Mouse (Mus musculus): ENCODE measurements around the gene H13. TPM values are rescaled to one million over a fixed set of nuclear protein-coding genes. Genes with fewer than 3 reads are reported as not detected.
A peak's percentile ranks its signal among the peaks of the same experiment; 100 is the strongest.

Gene H13
- polyA plus RNA-seq, 1 experiment from 2014 or later = 173 TPM

DNA sequence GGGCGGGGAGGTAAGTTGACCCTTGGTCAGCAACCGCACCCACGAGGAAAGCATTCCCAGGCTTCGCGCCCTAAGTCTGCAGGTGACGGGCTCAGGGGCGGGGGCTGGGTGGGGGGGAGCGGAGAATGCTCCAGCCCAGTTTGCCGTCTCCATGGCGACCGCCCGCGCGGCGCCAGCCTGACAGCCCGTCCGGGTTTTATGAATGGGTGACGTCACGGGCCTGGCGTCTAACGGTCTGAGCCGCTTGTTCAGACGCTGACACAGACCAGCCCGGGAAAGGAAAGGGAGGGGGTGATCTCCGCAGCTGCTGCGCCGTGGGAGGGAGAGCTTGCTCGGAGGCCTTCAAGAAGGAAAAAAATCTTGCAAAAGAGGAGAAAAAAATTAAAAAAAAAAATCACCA lies 65.7 kb downstream of the H13 start:
- no peaks in the 10 kb centered on the region for H3K36me3 ChIP-seq (ENCODE audit: control insufficient read depth, insufficient read depth)
- H3K4me1 ChIP-seq (replicated peaks; ENCODE audit: control insufficient read depth, insufficient read depth, low read length) = peaks cover 42% of the 10 kb centered on the region
- H3K27ac ChIP-seq (ENCODE audit: low read length) = peak overlapping the region; percentile 66
- peak; percentile 95 for ATAC-seq
- peak overlapping the region; percentile 87 for H3K4me2 ChIP-seq (ENCODE audit: low read length)
- under 1% methylated on average over 28 of the region's 28 CpGs for whole genome bisulfite sequencing
- H3K27me3 ChIP-seq (replicated peaks; ENCODE audit: control insufficient read depth, insufficient read depth, low read length) = peaks cover 10% of the 10 kb centered on the region; the same call in 1 of the 2 replicates
- peak overlapping the region; percentile 49 for H3K4me3 ChIP-seq (replicated peaks; ENCODE audit: low read length)
- H3K9ac ChIP-seq (replicated peaks; ENCODE audit: low read depth, low read length) = peak overlapping the region; percentile 36
- no peaks in the 10 kb centered on the region for H3K9me3 ChIP-seq (ENCODE audit: control insufficient read depth, low read length)

DNA sequence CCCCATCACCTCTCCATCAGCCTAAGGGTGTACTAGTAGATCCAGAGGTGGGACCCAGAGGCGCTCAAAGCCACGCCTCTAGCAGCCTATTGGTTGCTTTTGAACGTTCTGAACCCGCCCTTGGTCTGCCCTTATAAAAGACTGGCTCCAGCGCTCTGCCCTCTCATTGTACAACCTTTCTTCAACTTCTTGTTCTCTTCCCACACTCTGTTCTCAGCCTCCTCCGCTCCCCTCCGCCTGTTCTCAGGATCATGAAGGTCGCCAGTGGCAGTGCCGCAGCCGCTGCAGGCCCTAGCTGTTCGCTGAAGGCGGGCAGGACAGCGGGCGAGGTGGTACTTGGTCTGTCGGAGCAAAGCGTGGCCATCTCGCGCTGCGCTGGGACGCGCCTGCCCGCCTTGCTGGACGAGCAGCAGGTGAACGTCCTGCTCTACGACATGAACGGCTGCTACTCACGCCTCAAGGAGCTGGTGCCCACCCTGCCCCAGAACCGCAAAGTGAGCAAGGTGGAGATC lies 66.9 kb downstream of the H13 start, which contains the start of gene Id1:
Id1 (plus strand) TSS at position 162 of the 512 bp plus-strand sequence.
- H3K4me3 ChIP-seq (replicated peaks; ENCODE audit: low read length) = peak within 1 kb of the TSS; percentile 49
- H3K4me2 ChIP-seq (ENCODE audit: low read length) = peak within 1 kb of the TSS; percentile 87
- H3K27me3 ChIP-seq (replicated peaks; ENCODE audit: control insufficient read depth, insufficient read depth, low read length) = peaks cover 10% of the 10 kb centered on the region; the same call in 1 of the 2 replicates
- peak within 1 kb of the TSS; percentile 66 for H3K27ac ChIP-seq (ENCODE audit: low read length)
- ATAC-seq = peak; percentile 47
- no peaks in the 10 kb centered on the region for H3K36me3 ChIP-seq (ENCODE audit: control insufficient read depth, insufficient read depth)
- H3K4me1 ChIP-seq (replicated peaks; ENCODE audit: control insufficient read depth, insufficient read depth, low read length) = peaks cover 42% of the 10 kb centered on the region
- H3K9me3 ChIP-seq (ENCODE audit: control insufficient read depth, low read length) = no peaks in the 10 kb centered on the region
- H3K9ac ChIP-seq (replicated peaks; ENCODE audit: low read depth, low read length) = peak within 1 kb of the TSS; percentile 61
- under 1% methylated on average over 28 of the region's 28 CpGs for WGBS

DNA sequence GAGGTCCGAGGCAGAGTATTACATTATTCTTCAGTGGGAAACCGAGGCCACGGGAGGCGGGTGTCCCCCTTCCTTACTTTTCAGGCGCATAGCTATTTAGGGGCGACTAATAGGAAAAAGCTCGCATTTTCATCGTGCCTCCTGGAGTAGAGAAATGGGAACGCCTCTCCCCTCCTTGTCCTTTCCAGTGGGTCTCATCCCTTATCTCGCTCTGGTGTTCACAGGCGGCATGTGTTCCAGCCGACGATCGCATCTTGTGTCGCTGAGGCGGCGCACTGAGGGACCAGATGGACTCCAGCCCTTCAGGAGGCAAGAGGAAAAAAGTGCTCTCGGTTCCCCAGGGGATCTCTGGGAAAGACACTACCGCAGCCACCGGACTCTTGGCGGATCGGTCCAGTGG lies 67.5 kb downstream of the H13 start:
- 0% methylated on average over 22 of the region's 22 CpGs for WGBS

DNA sequence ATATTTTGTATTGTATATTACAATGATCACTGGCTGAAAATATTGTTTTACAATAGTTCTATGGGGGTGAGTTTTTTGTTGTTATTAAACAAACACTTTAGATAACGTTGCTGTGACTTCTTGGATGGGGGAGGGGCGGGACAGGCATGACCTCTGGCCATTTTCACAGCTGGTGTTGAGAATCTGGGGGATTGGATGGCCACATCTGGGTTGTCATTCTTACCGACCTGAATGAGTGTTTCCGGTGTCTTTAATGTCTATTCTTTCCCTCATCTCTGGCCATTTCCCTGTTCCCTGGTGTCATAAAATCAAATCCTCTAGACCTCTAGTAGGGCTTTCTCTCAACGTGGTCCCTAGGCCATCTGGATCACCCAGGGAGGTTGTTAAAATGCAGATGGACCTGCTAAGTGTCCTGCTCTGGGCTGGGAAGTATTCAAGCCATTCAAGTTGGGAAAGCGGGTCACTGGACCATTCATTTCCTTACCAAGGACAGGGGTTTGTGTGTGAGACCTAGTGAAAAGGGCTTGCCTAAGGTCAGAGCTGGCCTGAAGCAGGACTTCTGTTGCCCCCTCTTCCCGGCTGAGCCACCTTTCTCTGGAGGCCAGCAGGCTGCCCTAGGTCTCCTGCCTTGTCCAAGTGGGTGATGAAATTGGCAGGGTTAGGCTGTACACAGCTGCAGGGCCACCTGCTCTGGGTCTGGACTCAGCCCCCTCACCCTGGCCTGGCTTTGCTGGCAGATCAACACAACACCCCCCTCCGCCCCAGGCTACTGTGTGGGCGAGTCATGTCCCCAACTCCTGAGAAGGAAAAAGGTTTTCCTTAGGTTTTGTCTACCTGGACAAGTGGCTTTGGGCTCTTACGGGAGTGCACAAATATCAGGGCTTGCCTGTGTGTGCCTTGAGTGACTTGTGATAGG lies 68.3 kb downstream of the H13 start:
- Histone ChIP-seq H3K9me3 (ENCODE audit: control insufficient read depth, low read length) (no peaks in the 10 kb centered on the region), H3K27me3 (replicated peaks; ENCODE audit: control insufficient read depth, insufficient read depth, low read length) (peaks cover 10% of the 10 kb centered on the region; the same call in 1 of the 2 replicates), H3K4me1 (replicated peaks; ENCODE audit: control insufficient read depth, insufficient read depth, low read length) (peaks cover 47% of the 10 kb centered on the region), H3K27ac (ENCODE audit: low read length) (0 out of 2 replicates have a peak overlapping the region, but pooled peaks have one; percentile 21), H3K36me3 (ENCODE audit: control insufficient read depth, insufficient read depth) (no peaks in the 10 kb centered on the region), H3K4me3 (replicated peaks; ENCODE audit: low read length) (peak overlapping the region; percentile 49), H3K9ac (replicated peaks; ENCODE audit: low read depth, low read length) (peak overlapping the region; percentile 34), H3K4me2 (ENCODE audit: low read length) (peak overlapping the region; percentile 87)
- 24% methylated on average over 10 of the region's 10 CpGs for WGBS
- no peak for ATAC-seq

More for the DNA sequence above, 67.5 kb downstream of the H13 start:
- peaks cover 46% of the 10 kb centered on the region for H3K4me1 ChIP-seq (replicated peaks; ENCODE audit: control insufficient read depth, insufficient read depth, low read length)
- no peaks in the 10 kb centered on the region for H3K9me3 ChIP-seq (ENCODE audit: control insufficient read depth, low read length)
- H3K27me3 ChIP-seq (replicated peaks; ENCODE audit: control insufficient read depth, insufficient read depth, low read length) = peaks cover 10% of the 10 kb centered on the region; the same call in 1 of the 2 replicates
- H3K36me3 ChIP-seq (ENCODE audit: control insufficient read depth, insufficient read depth) = no peaks in the 10 kb centered on the region
- H3K4me2 ChIP-seq (ENCODE audit: low read length) = peak overlapping the region; percentile 87
- H3K9ac ChIP-seq (replicated peaks; ENCODE audit: low read depth, low read length) = peak overlapping the region; percentile 61
- ATAC-seq = no peak
- H3K27ac ChIP-seq (ENCODE audit: low read length) = 0 out of 2 replicates have a peak overlapping the region, but pooled peaks have one; percentile 6
- peak overlapping the region; percentile 49 for H3K4me3 ChIP-seq (replicated peaks; ENCODE audit: low read length)

DNA sequence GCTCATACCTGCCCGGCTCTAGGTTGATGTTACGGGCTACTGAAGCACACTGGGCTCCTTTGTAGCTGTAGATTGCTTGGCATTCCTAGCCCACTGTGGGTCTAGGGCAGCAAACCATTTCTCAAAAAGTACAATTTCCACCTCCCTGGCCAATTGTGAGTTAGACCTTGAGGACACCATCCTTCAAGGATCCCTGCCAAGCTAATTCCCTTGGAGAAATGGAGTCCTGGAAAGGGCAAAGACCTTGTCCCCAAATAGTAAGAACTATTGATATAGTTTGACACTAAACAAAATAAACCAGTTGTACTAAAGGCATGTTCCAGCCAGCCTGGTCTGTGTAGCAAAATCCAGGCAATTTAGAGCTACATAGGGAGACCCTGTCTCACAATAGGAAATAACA lies 69.1 kb downstream of the H13 start:
- Histone ChIP-seq H3K4me2 (ENCODE audit: low read length) (peak overlapping the region; percentile 87), H3K27me3 (replicated peaks; ENCODE audit: control insufficient read depth, insufficient read depth, low read length) (peaks cover 10% of the 10 kb centered on the region; the same call in 1 of the 2 replicates), H3K4me1 (replicated peaks; ENCODE audit: control insufficient read depth, insufficient read depth, low read length) (peaks cover 47% of the 10 kb centered on the region), H3K36me3 (ENCODE audit: control insufficient read depth, insufficient read depth) (no peaks in the 10 kb centered on the region), H3K9me3 (ENCODE audit: control insufficient read depth, low read length) (no peaks in the 10 kb centered on the region), H3K27ac (ENCODE audit: low read length) (no peak overlapping the region), H3K9ac (replicated peaks; ENCODE audit: low read depth, low read length) (no peak overlapping the region), H3K4me3 (replicated peaks; ENCODE audit: low read length) (no peak overlapping the region; the same call in 1 of the 2 replicates)
- no peak for ATAC-seq
- 68% methylated on average over 2 of the region's 2 CpGs for WGBS

DNA sequence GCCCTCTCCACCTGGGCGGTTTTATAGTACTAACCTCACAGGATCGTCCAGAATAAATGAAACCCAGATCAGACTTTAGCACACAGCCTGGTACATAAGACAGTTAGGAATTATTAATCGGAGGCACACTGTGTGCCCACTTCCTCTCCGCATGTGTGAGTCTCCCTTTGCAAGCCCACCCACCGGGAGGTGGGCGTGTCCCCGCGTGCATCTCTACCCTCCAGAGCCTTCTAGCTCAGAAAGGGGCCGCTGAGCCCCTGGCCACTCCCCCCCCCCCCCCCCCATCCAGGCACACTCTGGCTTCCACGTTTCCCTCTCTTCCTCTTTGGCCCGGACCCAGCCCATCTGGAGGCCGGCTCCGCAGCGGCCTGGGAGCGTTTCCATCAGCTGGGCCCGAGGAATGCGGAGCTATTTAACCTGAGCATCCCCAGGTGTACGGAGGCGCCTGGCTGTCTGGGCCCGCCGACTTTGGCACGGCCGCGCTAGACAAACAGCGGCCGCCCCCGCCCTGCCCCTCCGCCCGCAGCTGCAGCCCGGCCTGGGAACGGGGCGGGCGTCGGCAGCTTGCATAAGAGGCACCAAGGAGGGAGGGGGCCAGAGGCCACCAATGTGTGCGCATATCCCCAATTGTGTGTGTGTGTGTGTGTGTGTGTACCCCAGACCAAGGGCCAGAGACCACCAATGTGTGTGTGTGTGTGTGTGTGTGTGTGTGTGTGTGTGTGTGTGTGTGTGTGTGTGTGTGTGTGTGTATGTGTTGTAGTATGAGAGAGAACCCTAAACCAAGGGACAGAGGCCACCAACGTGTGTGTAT lies 70.0 kb downstream of the H13 start:
- 2% methylated on average over 36 of the region's 36 CpGs for WGBS
- Histone ChIP-seq H3K36me3 (ENCODE audit: control insufficient read depth, insufficient read depth) (no peaks in the 10 kb centered on the region), H3K9ac (replicated peaks; ENCODE audit: low read depth, low read length) (peak overlapping the region; percentile 57), H3K4me2 (ENCODE audit: low read length) (peak overlapping the region; percentile 79), H3K9me3 (ENCODE audit: control insufficient read depth, low read length) (no peaks in the 10 kb centered on the region), H3K4me3 (replicated peaks; ENCODE audit: low read length) (peak overlapping the region; percentile 41), H3K4me1 (replicated peaks; ENCODE audit: control insufficient read depth, insufficient read depth, low read length) (peaks cover 47% of the 10 kb centered on the region), H3K27ac (ENCODE audit: low read length) (peak overlapping the region; percentile 42; the same call in 1 of the 2 replicates), H3K27me3 (replicated peaks; ENCODE audit: control insufficient read depth, insufficient read depth, low read length) (peaks cover 10% of the 10 kb centered on the region; the same call in 1 of the 2 replicates)
- no peak for ATAC-seq

DNA sequence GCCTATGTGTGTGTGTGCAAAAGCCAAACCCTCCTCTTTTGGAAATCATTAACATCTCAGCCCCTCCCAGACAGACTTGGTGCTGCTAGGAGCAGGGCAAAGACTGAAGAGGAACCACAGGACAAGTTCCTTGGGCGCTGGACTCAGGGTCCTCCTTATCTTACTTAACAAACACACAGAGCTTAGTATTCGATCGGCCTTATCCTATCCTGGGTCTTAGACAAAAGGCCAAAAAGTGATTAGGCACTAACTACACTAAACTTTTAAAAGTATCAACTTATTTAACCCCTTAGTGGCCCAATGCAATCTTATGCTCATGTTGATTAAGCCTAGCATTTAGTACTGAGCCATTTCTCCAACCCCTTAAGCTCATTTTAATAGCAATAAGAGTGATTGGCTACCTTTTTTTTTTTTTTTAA lies 70.6 kb downstream of the H13 start:
- WGBS = 31% methylated on average over 3 of the region's 3 CpGs
- no peak for ATAC-seq
- H3K4me1 ChIP-seq (replicated peaks; ENCODE audit: control insufficient read depth, insufficient read depth, low read length) = peaks cover 41% of the 10 kb centered on the region

DNA sequence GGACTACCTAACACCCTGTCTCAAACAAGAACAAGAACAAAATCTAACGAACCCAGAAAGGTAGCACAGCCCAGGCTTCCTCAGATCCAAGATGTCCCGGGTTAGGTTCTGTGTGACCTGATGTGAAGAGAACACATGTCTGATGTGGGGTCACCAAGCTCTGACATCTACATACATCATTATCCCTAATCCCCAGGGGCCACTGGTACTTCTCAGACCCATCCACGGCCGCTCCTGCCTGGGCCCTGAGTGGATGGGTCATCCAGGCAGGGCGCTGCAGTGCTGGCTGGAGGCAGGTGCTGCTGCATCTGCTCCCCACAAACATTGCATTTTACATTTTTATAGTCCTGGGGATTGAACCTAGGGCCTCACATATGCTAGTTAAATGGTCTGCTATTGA lies 71.2 kb downstream of the H13 start:
- no peak for ATAC-seq
- H3K36me3 ChIP-seq (ENCODE audit: control insufficient read depth, insufficient read depth) = no peaks in the 10 kb centered on the region
- no peak overlapping the region for H3K27ac ChIP-seq (ENCODE audit: low read length)
- H3K4me1 ChIP-seq (replicated peaks; ENCODE audit: control insufficient read depth, insufficient read depth, low read length) = peaks cover 36% of the 10 kb centered on the region
- WGBS = 77% methylated on average over 5 of the region's 5 CpGs
- no peak overlapping the region for H3K4me2 ChIP-seq (ENCODE audit: low read length)
- no peak overlapping the region for H3K4me3 ChIP-seq (replicated peaks; ENCODE audit: low read length)
- H3K9ac ChIP-seq (replicated peaks; ENCODE audit: low read depth, low read length) = no peak overlapping the region
- H3K27me3 ChIP-seq (replicated peaks; ENCODE audit: control insufficient read depth, insufficient read depth, low read length) = peaks cover 10% of the 10 kb centered on the region; the same call in 1 of the 2 replicates
- H3K9me3 ChIP-seq (ENCODE audit: control insufficient read depth, low read length) = no peaks in the 10 kb centered on the region

More for the DNA sequence above, 70.6 kb downstream of the H13 start:
- no peak overlapping the region for H3K27ac ChIP-seq (ENCODE audit: low read length)
- H3K36me3 ChIP-seq (ENCODE audit: control insufficient read depth, insufficient read depth) = no peaks in the 10 kb centered on the region
- no peak overlapping the region; the same call in 1 of the 2 replicates for H3K4me2 ChIP-seq (ENCODE audit: low read length)
- no peaks in the 10 kb centered on the region for H3K9me3 ChIP-seq (ENCODE audit: control insufficient read depth, low read length)
- H3K4me3 ChIP-seq (replicated peaks; ENCODE audit: low read length) = no peak overlapping the region
- no peak overlapping the region for H3K9ac ChIP-seq (replicated peaks; ENCODE audit: low read depth, low read length)
- peaks cover 10% of the 10 kb centered on the region; the same call in 1 of the 2 replicates for H3K27me3 ChIP-seq (replicated peaks; ENCODE audit: control insufficient read depth, insufficient read depth, low read length)

Data from forebrain, embryonic 16.5 days (tissue).